Mouse (Mus musculus) thymus, adult 2 months (tissue): ENCODE results near the gene Tmem17. TPM values are rescaled to one million over a fixed set of nuclear protein-coding genes. Genes with fewer than 3 reads are reported as not detected.

Experiments
- DNase-seq: peaks from one replicate; pipeline ENCODE4 v3.0.0; 2021
- H3K27ac ChIP-seq: fragments of 200-500 bp; 2 replicates; pipeline ENCODE4 v1.5.1; 2012; ENCODE audit warnings: low read length, control low read depth; ENCODE audit not compliant: control insufficient read depth, insufficient read depth
- H3K27me3 ChIP-seq: fragments of 200-500 bp; 2 replicates; pipeline ENCODE4 v1.6.1; 2012; ENCODE audit warnings: mild to moderate bottlenecking, low read length, moderate library complexity, mixed read lengths; ENCODE audit not compliant: control insufficient read depth, insufficient read depth
- H3K36me3 ChIP-seq: fragments of 200-500 bp; 2 replicates; pipeline ENCODE4 v1.6.1; 2012; ENCODE audit warnings: mild to moderate bottlenecking, low read length, moderate library complexity; ENCODE audit not compliant: control insufficient read depth, insufficient read depth
- H3K4me1 ChIP-seq: fragments of 200-500 bp; replicated peaks from 2 replicates; pipeline ENCODE4 v1.6.1; 2012; ENCODE audit warnings: low read length; ENCODE audit not compliant: control insufficient read depth, insufficient read depth
- H3K4me3 ChIP-seq: fragments of 200-500 bp; 2 replicates; pipeline ENCODE4 v1.5.1; 2012; ENCODE audit warnings: mild to moderate bottlenecking, low read length, control low read depth, moderate library complexity; ENCODE audit not compliant: control insufficient read depth, insufficient read depth
- CTCF ChIP-seq: fragments of 200-500 bp; IDR thresholded peaks from 2 replicates; pipeline ENCODE4 v1.5.1; 2012; ENCODE audit warnings: mild to moderate bottlenecking, control low read depth, low read length, moderate library complexity, borderline replicate concordance; ENCODE audit not compliant: control insufficient read depth, poor library complexity, insufficient read depth; ENCODE audit errors: extremely low read depth
- POLR2A ChIP-seq: fragments of 200-500 bp; IDR thresholded peaks from 2 replicates; pipeline ENCODE4 v1.6.1; 2012; ENCODE audit warnings: mild to moderate bottlenecking, low read length, control low read depth, moderate library complexity; ENCODE audit not compliant: control insufficient read depth, poor library complexity, insufficient read depth; ENCODE audit errors: extremely low read depth
- WGBS: fragments of 180-500 bp; shearing (Covaris S2); methylation state at CpG from one replicate; pipeline ENCODE4 v1.1.7; 2018; 5-methylcytosine and 5-hydroxymethylcytosine counted together
- polyA plus RNA-seq: library from polyadenylated mRNA; depleted of rRNA; stranded (reverse); fragments of >200 nt; gene quantifications from 2 replicates; pipeline ENCODE4 v1.2.3, GENCODE M21; 2012; rRNA removed

Gene Tmem17
- polyA plus RNA-seq = 1.2 and 1.6 TPM in 2 replicates

DNA sequence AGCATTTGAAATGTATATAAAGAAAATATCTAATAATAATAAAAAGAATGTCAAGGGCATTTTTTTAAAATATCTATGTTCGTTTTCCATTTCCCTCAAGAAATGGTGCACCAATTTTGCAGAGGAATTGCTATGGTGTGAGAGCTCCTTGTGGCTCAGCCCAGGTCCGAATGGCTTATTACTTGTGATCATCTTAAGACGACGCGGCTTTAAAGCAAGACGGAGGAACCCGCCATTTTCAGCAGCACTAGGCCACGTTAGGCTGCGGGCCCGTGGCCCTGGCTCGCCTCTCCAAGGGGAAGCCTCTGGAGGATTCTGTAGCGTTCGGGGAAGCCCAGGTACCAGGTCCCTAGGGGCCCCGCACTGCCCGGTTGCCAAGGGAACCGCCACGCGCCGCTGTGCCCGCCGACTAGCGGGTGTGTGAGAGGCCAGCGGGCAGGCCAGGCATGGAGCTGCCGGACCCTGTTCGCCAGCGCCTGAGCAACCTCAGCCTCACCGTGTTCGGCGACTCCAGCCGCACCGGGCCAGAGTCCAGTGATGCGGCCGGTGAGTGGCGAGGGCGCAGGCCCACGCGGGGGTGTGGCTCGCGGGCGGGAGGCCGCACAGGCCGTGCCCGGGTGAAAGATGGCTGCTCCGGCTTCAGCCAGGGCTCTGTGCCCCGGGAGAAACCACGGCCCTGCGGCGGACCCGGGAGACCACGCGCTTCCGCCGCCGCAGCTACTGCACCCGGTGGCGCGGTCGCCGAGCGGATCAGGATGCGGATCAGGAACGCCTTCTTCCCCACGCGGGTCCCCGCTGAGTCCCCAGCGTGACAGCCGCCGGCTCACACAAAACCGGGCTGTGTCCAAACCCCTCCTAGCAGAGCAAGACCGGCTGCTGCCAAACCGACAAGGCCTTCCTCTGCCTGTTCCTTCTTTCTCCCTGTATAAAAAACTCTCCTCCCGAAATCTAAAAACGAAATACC is at the start of gene Tmem17:
Tmem17 (plus strand) TSS at position 51 of the 964 bp plus-strand sequence.
- H3K27ac ChIP-seq = no peak within 1 kb of the TSS
- H3K27me3 ChIP-seq = no peaks in the 10 kb centered on the region
- peak within 1 kb of the TSS; percentile 91 for H3K4me3 ChIP-seq
- 2% methylated on average over 73 of the region's 73 CpGs for WGBS
- no peaks in the 10 kb centered on the region for H3K36me3 ChIP-seq
- TF ChIP-seq CTCF (peak; percentile 38; the same call in 1 of the 2 replicates), POLR2A (0 out of 2 replicates have a peak, but pooled peaks have one; percentile 28)
- DNase-seq = peak; percentile 69
- H3K4me1 ChIP-seq = peaks cover 5% of the 10 kb centered on the region; the same call in 1 of the 2 replicates

DNA sequence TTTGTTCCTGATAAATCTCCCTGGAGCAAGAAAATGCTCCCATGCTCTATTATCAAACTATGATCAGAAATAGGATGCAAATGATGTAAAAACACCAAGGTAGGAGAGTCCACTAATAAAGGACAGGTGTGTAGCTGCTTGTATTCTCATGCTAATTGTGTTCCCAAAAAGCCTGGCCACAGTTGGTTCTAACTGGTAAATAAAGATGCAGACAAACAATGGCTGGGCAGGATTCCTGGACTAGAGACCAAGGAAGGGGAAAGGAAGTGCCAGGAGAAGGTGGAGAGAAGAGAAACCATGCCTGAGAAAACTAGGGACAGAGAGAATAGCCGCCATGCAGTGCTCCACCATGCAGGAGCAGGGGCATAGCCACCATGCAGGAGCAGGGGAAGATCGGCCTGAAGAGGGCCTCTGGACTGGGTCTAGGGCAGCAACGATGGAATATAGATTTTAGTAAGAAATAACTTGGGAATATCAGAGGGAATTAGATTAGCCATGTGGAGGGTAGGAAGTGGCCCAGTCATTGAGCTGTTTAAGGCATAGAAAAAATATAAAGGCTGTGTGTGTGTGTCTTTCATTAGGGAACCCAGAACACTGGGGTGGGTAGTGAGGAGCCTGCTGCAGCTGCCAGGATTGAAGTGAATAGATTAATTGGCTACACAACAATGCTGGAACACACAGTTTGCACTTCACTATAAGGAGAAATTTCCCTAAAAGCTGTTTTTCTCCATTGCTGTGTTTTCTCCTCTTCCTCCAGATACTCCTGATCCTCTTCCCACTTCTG is 31.9 kb upstream of the Tmem17 start:
- WGBS = 90% methylated on average over 3 of the region's 3 CpGs
- H3K4me3 ChIP-seq = no peak overlapping the region
- no peaks in the 10 kb centered on the region for H3K27me3 ChIP-seq

DNA sequence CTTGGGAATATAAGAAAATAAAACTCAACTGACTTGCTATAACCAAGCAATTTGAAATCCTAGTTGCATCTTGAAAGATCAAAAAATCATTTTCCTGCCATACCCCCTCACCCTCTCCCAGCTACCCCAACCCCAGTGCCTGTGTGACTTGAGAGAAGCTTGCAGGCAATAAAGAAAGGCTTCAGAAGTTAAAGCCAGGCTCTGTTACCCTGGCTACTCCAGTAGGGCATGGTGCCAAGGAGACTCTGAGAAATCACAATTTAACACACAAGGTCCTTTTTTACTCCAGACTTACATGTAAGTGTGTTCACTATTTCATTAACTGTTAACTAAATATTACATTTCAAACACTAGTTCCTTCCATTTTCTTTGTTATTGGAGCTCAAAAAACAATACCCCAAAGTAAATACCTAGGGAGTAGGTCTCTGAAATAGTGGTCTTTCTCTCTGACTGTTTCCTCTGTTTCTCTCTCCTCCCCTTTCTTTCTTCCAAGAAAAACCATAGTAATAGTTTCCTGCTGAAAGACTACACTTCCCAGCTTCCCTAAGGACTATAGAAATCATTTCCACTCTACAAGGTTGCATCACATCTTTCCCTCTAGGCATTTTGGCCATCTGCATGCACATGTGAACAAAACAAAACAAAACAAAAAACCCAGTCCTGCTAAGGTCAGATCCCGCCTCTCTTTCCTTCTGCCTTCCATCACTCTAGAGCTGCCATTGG is 30.1 kb upstream of the Tmem17 start:
- 91% methylated on average over 1 of the region's 1 CpGs for whole genome bisulfite sequencing
- H3K27ac ChIP-seq = no peak overlapping the region

More for the DNA sequence above, 31.9 kb upstream of the Tmem17 start:
- Histone ChIP-seq H3K27ac (no peak overlapping the region), H3K4me1 (no peaks in the 10 kb centered on the region), H3K36me3 (no peaks in the 10 kb centered on the region)
- no peak for DNase-seq
- TF ChIP-seq CTCF (no peak), POLR2A (no peak)

DNA sequence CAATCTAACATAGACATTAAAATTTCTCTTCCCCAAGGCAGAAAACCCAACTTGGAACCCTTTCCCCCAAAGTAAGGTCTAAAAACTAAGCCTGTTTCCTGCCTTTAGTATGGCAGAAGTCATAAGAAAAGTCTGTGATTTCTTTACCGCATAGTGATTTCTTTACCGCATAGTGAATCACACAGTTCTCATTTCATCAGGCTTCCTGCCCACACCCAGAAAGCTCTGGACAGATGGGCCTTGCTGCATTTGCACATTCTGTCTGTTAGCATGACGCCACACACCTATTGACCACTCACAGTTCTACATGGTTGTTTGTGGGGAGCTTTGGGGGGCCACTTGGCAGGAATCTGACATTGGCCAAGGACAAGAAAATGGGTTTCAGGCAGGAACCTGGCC is 29.5 kb upstream of the Tmem17 start:
- TF ChIP-seq POLR2A (no peak), CTCF (no peak)
- DNase-seq = no peak
- Histone ChIP-seq H3K27ac (no peak overlapping the region), H3K27me3 (no peaks in the 10 kb centered on the region), H3K36me3 (no peaks in the 10 kb centered on the region), H3K4me1 (no peaks in the 10 kb centered on the region), H3K4me3 (no peak overlapping the region)
- 93% methylated on average over 3 of the region's 3 CpGs for WGBS

More for the DNA sequence above, 30.1 kb upstream of the Tmem17 start:
- Histone ChIP-seq H3K27me3 (no peaks in the 10 kb centered on the region), H3K4me3 (no peak overlapping the region), H3K36me3 (no peaks in the 10 kb centered on the region), H3K4me1 (no peaks in the 10 kb centered on the region)
- no peak for TF ChIP-seq CTCF
- no peak for TF ChIP-seq POLR2A
- no peak for DNase-seq

DNA sequence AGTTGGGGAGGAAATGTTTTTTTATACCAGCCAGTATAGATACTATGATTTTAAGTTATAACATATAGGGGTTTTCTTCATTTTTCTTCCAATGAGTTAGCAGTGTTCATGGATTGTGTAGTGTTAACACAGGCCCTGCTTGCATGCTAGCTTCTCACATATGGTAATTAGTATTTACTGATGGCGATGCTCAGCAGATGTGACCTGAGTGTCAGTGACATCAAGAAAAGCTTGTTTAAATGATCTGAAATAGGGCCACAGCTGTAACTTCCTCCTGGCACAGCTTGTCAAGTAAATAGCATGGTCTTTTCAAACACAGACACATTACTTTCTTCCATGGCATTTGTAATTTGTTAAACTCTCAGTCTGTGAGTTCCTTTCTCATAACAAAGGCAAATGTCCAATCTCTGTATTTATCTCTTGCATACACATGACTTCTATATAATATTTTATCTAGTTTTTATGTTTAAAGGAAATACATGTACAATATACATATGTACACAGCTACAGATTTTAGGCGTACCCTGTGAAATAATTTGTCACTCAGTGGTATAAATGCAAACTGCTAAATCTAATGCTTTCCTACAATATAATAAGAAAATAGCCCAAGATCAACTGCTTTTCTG is 18.1 kb upstream of the Tmem17 start:
- no peak for TF ChIP-seq POLR2A
- no peak for TF ChIP-seq CTCF
- Histone ChIP-seq H3K4me1 (no peaks in the 10 kb centered on the region), H3K36me3 (no peaks in the 10 kb centered on the region), H3K4me3 (no peak overlapping the region), H3K27ac (no peak overlapping the region), H3K27me3 (no peaks in the 10 kb centered on the region)
- 96% methylated on average over 2 of the region's 2 CpGs for WGBS
- DNase-seq = no peak
